Mouse (Mus musculus) liver, postnatal 0 days (tissue): ENCODE data around the gene Zfp365.

Experiments
- CTCF ChIP-seq: sonication (generic); IDR thresholded peaks from 2 replicates; pipeline ENCODE4 v1.5.1; 2016; ENCODE audit warnings: antibody characterized with exemption, low read depth
- EP300 ChIP-seq: IDR thresholded peaks from 2 replicates; pipeline ENCODE4 v1.6.1; 2016; ENCODE audit warnings: antibody characterized with exemption, low read depth, mild to moderate bottlenecking

- TF ChIP-seq EP300 (no peak), CTCF (no peak)
These were observed 9.3 kb upstream of the Zfp365 start for GRCm38 (mm10) chr10:67921777-67922176.
